Mouse (Mus musculus): ENCODE results near the gene Hcrt. TPM values are rescaled to one million over a fixed set of nuclear protein-coding genes. Genes with fewer than 3 reads are reported as not detected.

Hcrt gene
- polyA plus RNA-seq, 1 experiment from 2014 or later = not detected

DNA sequence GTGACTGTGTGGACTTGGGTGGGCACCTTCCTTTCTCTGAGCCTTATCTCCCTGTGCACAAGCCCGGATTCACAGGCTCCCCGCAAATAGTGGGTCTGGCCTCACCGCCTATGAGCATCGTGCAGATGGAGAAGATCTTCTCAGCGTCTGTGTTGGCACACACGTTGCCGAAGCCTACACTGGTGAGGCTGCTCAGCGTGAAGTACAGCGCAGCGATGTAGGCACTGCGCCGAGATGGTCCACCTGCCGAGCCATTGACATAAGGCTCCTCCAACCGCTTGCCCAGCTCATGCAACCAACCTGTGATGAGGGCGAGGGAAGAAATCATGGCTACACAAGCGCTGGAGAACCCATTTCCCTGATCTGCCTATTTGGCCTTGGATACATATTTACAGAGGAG lies 12.6 kb downstream of the Hcrt start:
- H3K4me2 ChIP-seq (ENCODE audit: low read depth, severe bottlenecking) = no peak overlapping the region
- peaks cover 2% of the 10 kb centered on the region; the same call in 1 of the 2 replicates for H3K27me3 ChIP-seq (ENCODE audit: control insufficient read depth, insufficient read depth, low read length)
- no peak overlapping the region for H3K4me3 ChIP-seq (ENCODE audit: low read depth, low read length)
- ATAC-seq (ENCODE audit: insufficient number of reproducible peaks, low FRiP score, low TSS enrichment, low read depth) = no peak
- WGBS = 85% methylated on average over 16 of the region's 16 CpGs
- no peak for DNase-seq (ENCODE audit: low spot score)
- H3K9me3 ChIP-seq (ENCODE audit: control insufficient read depth, low read length) = no peaks in the 10 kb centered on the region
- no peaks in the 10 kb centered on the region for H3K4me1 ChIP-seq (ENCODE audit: control insufficient read depth, insufficient read depth, low read length)
- H3K27ac ChIP-seq (replicated peaks; ENCODE audit: low read depth, low read length) = no peak overlapping the region
- H3K9ac ChIP-seq (ENCODE audit: low read length) = no peak overlapping the region
- no peaks in the 10 kb centered on the region for H3K36me3 ChIP-seq (ENCODE audit: control insufficient read depth, insufficient read depth, low read length)

DNA sequence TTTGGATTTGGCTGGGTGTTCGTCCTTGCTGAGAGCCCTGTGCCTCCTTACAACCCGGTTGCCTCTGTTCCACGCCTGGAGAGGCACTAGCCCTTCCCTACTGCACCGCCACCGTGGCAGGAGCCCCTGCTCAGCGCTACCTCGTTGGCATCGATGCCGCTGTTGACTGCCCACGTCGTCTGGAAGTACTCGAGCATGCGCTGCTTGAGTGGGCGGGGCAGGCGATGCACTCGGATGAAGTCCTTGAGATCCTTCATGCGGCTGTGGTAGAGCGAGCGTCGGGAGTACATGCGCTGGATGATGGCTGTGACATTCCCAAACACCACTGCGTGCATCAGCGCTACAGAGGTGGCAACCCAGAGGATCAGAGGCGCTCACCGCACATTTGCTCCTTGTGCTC lies 13.3 kb downstream of the Hcrt start:
- Histone ChIP-seq H3K27ac (replicated peaks; ENCODE audit: low read depth, low read length) (no peak overlapping the region), H3K4me1 (ENCODE audit: control insufficient read depth, insufficient read depth, low read length) (no peaks in the 10 kb centered on the region), H3K4me2 (ENCODE audit: low read depth, severe bottlenecking) (no peak overlapping the region), H3K27me3 (ENCODE audit: control insufficient read depth, insufficient read depth, low read length) (peaks cover 2% of the 10 kb centered on the region; the same call in 1 of the 2 replicates), H3K4me3 (ENCODE audit: low read depth, low read length) (no peak overlapping the region), H3K9me3 (ENCODE audit: control insufficient read depth, low read length) (no peaks in the 10 kb centered on the region), H3K36me3 (ENCODE audit: control insufficient read depth, insufficient read depth, low read length) (no peaks in the 10 kb centered on the region), H3K9ac (ENCODE audit: low read length) (no peak overlapping the region)
- ATAC-seq (ENCODE audit: insufficient number of reproducible peaks, low FRiP score, low TSS enrichment, low read depth) (no peak), DNase-seq (ENCODE audit: low spot score) (no peak)
- 39% methylated on average over 25 of the region's 25 CpGs for WGBS

DNA sequence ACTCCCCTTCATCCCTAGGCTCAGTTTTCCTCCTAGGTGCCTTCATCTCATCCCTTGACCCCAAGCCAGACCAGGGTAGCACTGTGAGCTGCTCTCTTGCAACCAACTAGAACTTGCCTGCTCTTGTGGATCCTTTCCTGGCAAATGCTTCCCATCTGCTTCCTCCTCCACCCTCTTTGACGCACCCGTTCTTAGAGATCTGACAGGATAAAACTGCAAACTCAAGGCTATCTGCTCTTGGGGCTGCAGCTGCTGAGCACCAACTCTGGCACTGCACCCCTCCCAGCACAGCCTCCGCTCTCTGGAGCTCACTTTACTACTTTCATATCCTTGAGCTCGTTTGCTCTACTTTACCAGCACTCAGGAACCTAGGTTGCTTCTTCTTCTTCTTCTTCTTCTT lies 14.1 kb downstream of the Hcrt start:
- H3K9ac ChIP-seq (ENCODE audit: low read length) = no peak overlapping the region
- WGBS = 81% methylated on average over 4 of the region's 4 CpGs
- no peak for DNase-seq (ENCODE audit: low spot score)
- ATAC-seq (ENCODE audit: insufficient number of reproducible peaks, low FRiP score, low TSS enrichment, low read depth) = no peak
- H3K4me2 ChIP-seq (ENCODE audit: low read depth, severe bottlenecking) = no peak overlapping the region
- H3K9me3 ChIP-seq (ENCODE audit: control insufficient read depth, low read length) = no peaks in the 10 kb centered on the region
- H3K36me3 ChIP-seq (ENCODE audit: control insufficient read depth, insufficient read depth, low read length) = no peaks in the 10 kb centered on the region
- no peak overlapping the region for H3K4me3 ChIP-seq (ENCODE audit: low read depth, low read length)
- H3K27ac ChIP-seq (replicated peaks; ENCODE audit: low read depth, low read length) = no peak overlapping the region
- no peaks in the 10 kb centered on the region for H3K4me1 ChIP-seq (ENCODE audit: control insufficient read depth, insufficient read depth, low read length)
- H3K27me3 ChIP-seq (ENCODE audit: control insufficient read depth, insufficient read depth, low read length) = peaks cover 2% of the 10 kb centered on the region; the same call in 1 of the 2 replicates

DNA sequence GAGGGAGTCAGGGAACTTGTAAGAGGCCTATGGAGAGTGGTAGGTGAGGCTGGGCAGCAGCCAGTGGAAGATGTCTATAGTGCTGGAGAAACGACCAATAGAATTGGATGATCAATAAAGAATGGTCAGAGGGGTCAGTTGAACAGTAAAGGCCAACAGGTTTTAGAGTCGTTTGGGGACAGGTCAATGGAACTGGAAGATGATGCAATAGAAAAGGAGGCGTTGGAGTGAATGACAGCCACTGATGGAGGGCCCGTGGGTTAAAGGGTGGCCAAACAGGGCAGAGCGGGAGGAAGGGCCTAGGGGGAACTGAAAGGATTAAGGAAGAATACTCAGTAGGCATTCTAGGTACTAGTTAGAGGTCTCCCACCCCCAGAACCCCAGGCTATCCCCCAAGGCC lies 15.6 kb downstream of the Hcrt start:
- Histone ChIP-seq H3K9ac (ENCODE audit: low read length) (no peak overlapping the region), H3K9me3 (ENCODE audit: control insufficient read depth, low read length) (no peaks in the 10 kb centered on the region), H3K27me3 (ENCODE audit: control insufficient read depth, insufficient read depth, low read length) (peaks cover 2% of the 10 kb centered on the region; the same call in 1 of the 2 replicates), H3K4me3 (ENCODE audit: low read depth, low read length) (no peak overlapping the region), H3K4me1 (ENCODE audit: control insufficient read depth, insufficient read depth, low read length) (no peaks in the 10 kb centered on the region), H3K36me3 (ENCODE audit: control insufficient read depth, insufficient read depth, low read length) (no peaks in the 10 kb centered on the region), H3K4me2 (ENCODE audit: low read depth, severe bottlenecking) (no peak overlapping the region), H3K27ac (replicated peaks; ENCODE audit: low read depth, low read length) (no peak overlapping the region)
- WGBS = 68% methylated on average over 5 of the region's 5 CpGs
- no peak for ATAC-seq (ENCODE audit: insufficient number of reproducible peaks, low FRiP score, low TSS enrichment, low read depth)
- DNase-seq (ENCODE audit: low spot score) = no peak

DNA sequence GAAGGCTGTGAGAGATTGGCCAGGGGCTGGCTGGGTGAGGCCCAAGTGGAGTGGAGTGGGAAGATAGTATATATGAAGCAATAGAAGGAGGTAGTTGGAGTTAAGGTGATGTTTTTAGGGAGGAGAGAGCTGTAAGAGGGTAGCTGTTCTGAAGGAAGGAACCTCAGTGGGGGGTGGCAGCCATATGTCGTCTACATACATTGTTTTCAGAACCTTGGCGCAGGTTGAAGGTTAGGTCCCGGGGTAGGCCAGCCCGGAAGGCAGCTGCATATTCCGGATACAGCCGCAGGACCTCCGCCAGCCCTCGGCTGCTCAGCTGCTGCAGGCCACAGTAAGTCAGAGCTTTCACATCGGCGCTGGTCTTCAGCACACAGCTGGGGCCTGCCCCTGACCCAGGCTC lies 16.2 kb downstream of the Hcrt start:
- 85% methylated on average over 10 of the region's 10 CpGs for WGBS
- no peak overlapping the region for H3K9ac ChIP-seq (ENCODE audit: low read length)

DNA sequence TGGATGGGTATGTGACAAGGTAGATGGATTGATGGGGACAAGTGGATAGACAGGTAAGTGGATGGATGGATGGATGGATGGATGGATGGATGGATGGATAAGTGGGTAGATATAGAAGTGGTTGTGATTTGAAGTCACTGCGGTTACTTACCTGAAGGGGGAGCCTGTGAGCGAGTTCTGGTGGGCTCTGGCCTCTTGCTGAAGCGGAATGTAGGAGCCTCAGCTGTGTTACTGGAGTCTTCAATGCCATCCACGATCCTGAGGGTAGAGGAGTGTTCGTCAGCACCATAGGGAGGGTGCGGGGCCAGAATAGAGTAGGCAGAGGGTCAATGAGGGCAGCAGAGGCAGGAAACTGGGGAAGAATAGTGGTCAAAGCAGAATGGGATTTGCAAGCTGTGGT lies 17.6 kb downstream of the Hcrt start:
- WGBS = 16% methylated on average over 6 of the region's 6 CpGs
- no peaks in the 10 kb centered on the region for H3K36me3 ChIP-seq (ENCODE audit: control insufficient read depth, insufficient read depth, low read length)
- DNase-seq (ENCODE audit: low spot score) (peak; percentile 64), ATAC-seq (ENCODE audit: insufficient number of reproducible peaks, low FRiP score, low TSS enrichment, low read depth) (no peak)
- H3K4me3 ChIP-seq (ENCODE audit: low read depth, low read length) = no peak overlapping the region
- no peak overlapping the region for H3K4me2 ChIP-seq (ENCODE audit: low read depth, severe bottlenecking)
- no peak overlapping the region for H3K9ac ChIP-seq (ENCODE audit: low read length)
- no peaks in the 10 kb centered on the region for H3K9me3 ChIP-seq (ENCODE audit: control insufficient read depth, low read length)
- H3K27me3 ChIP-seq (ENCODE audit: control insufficient read depth, insufficient read depth, low read length) = 0 out of 2 replicates have a peak, but pooled peaks cover 2% of the 10 kb centered on the region
- H3K4me1 ChIP-seq (ENCODE audit: control insufficient read depth, insufficient read depth, low read length) = no peaks in the 10 kb centered on the region
- no peak overlapping the region for H3K27ac ChIP-seq (replicated peaks; ENCODE audit: low read depth, low read length)

More for the DNA sequence above, 16.2 kb downstream of the Hcrt start:
- DNase-seq (ENCODE audit: low spot score) = no peak
- H3K4me1 ChIP-seq (ENCODE audit: control insufficient read depth, insufficient read depth, low read length) = no peaks in the 10 kb centered on the region
- H3K9me3 ChIP-seq (ENCODE audit: control insufficient read depth, low read length) = no peaks in the 10 kb centered on the region
- no peaks in the 10 kb centered on the region for H3K36me3 ChIP-seq (ENCODE audit: control insufficient read depth, insufficient read depth, low read length)
- no peak overlapping the region for H3K4me3 ChIP-seq (ENCODE audit: low read depth, low read length)
- H3K27ac ChIP-seq (replicated peaks; ENCODE audit: low read depth, low read length) = no peak overlapping the region
- no peak overlapping the region for H3K4me2 ChIP-seq (ENCODE audit: low read depth, severe bottlenecking)
- ATAC-seq (ENCODE audit: insufficient number of reproducible peaks, low FRiP score, low TSS enrichment, low read depth) = no peak
- 0 out of 2 replicates have a peak, but pooled peaks cover 2% of the 10 kb centered on the region for H3K27me3 ChIP-seq (ENCODE audit: control insufficient read depth, insufficient read depth, low read length)

DNA sequence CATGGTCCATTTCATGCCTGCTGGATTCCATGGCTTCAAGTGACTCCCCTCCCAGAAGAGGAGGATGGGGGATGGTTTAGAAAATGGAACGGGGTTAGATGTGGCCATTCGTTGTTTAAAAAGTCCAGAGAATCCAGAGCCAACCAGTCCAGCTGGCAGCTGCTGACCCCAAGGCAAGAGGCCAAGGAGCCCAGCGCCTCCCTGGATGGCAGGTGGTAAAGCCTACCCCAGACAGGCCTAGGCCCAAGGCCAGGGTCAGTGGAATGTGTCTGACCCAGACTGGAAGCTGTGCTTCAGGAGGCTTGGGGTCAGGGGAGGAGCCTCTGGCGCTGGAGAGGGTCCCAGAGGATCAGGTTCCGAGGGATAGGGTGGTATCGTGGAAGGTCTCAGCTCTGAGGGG lies 21.4 kb downstream of the Hcrt start:
- no peak overlapping the region for H3K4me2 ChIP-seq (ENCODE audit: low read depth, severe bottlenecking)
- peaks cover 3% of the 10 kb centered on the region for H3K4me1 ChIP-seq (ENCODE audit: control insufficient read depth, insufficient read depth, low read length)
- no peak overlapping the region for H3K27ac ChIP-seq (replicated peaks; ENCODE audit: low read depth, low read length)
- no peaks in the 10 kb centered on the region for H3K9me3 ChIP-seq (ENCODE audit: control insufficient read depth, low read length)
- no peaks in the 10 kb centered on the region for H3K36me3 ChIP-seq (ENCODE audit: control insufficient read depth, insufficient read depth, low read length)
- WGBS = 72% methylated on average over 6 of the region's 6 CpGs
- DNase-seq (ENCODE audit: low spot score) (no peak), ATAC-seq (ENCODE audit: insufficient number of reproducible peaks, low FRiP score, low TSS enrichment, low read depth) (no peak)
- H3K4me3 ChIP-seq (ENCODE audit: low read depth, low read length) = no peak overlapping the region
- H3K27me3 ChIP-seq (ENCODE audit: control insufficient read depth, insufficient read depth, low read length) = no peaks in the 10 kb centered on the region
- H3K9ac ChIP-seq (ENCODE audit: low read length) = no peak overlapping the region

DNA sequence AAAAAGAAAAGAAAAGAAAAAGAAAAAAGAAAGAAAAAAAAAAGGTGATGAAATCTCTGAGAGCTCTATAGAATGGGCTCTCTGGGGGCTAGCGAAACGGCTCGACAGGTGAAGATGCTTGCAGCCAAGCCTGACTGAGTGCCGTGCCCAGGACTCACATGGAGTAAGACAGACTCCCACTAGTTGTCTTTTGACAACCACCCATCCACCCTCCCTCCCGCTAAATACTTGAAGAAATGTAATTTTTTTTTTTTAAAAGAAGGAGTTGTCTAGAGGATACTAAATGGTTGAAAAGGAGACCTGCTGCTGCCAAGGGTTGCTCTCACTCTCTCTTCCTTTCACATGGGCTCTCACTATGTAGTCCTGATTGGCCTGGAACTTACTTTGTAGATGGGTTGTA lies 24.0 kb downstream of the Hcrt start:
- Histone ChIP-seq H3K9me3 (ENCODE audit: control insufficient read depth, low read length) (no peaks in the 10 kb centered on the region), H3K9ac (ENCODE audit: low read length) (no peak overlapping the region), H3K27ac (replicated peaks; ENCODE audit: low read depth, low read length) (no peak overlapping the region), H3K4me1 (ENCODE audit: control insufficient read depth, insufficient read depth, low read length) (peaks cover 3% of the 10 kb centered on the region), H3K4me3 (ENCODE audit: low read depth, low read length) (peak overlapping the region; percentile 96), H3K27me3 (ENCODE audit: control insufficient read depth, insufficient read depth, low read length) (no peaks in the 10 kb centered on the region), H3K4me2 (ENCODE audit: low read depth, severe bottlenecking) (peak overlapping the region; percentile 74), H3K36me3 (ENCODE audit: control insufficient read depth, insufficient read depth, low read length) (no peaks in the 10 kb centered on the region)
- DNase-seq (ENCODE audit: low spot score) (no peak), ATAC-seq (ENCODE audit: insufficient number of reproducible peaks, low FRiP score, low TSS enrichment, low read depth) (no peak)
- WGBS = 28% methylated on average over 5 of the region's 5 CpGs

DNA sequence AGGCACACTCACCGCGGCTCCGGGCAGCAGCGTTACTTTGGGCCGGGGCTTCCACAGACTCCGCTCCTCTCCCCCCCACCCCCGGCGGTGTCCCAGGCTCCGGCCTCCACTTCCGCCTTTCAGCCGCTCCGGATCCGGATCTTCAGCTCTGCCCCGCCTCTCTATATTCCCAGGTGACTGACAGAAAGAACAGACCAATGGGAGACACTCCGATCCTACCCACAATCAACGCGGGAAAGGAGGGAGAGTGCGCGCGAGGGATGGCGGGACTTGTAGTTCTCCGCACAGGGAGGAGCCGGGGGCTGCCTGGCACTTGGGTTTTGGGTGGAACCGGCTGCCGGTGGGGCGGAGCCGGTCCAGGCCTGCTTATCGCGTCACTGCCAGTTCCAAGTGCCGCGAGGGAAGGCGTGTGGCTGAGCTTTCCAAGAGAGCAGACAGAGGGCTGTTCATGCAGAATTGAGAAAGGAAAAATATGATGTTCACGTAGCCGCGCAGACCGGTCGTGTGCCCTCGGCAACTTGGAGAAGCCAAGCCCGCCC lies 24.6 kb downstream of the Hcrt start, which contains the start of gene Rab5c:
TSS of gene Rab5c (minus strand) at position 150 of the 539 bp plus-strand sequence.
- Histone ChIP-seq H3K9ac (ENCODE audit: low read length) (peak within 1 kb of the TSS; percentile 84), H3K27ac (replicated peaks; ENCODE audit: low read depth, low read length) (no peak within 1 kb of the TSS; the same call in 1 of the 2 replicates), H3K4me2 (ENCODE audit: low read depth, severe bottlenecking) (peak within 1 kb of the TSS; percentile 74), H3K4me3 (ENCODE audit: low read depth, low read length) (peak within 1 kb of the TSS; percentile 96), H3K9me3 (ENCODE audit: control insufficient read depth, low read length) (no peaks in the 10 kb centered on the region), H3K36me3 (ENCODE audit: control insufficient read depth, insufficient read depth, low read length) (no peaks in the 10 kb centered on the region; the same call in 1 of the 2 replicates), H3K4me1 (ENCODE audit: control insufficient read depth, insufficient read depth, low read length) (peaks cover 3% of the 10 kb centered on the region), H3K27me3 (ENCODE audit: control insufficient read depth, insufficient read depth, low read length) (no peaks in the 10 kb centered on the region)
- DNase-seq (ENCODE audit: low spot score) (peak; percentile 99), ATAC-seq (ENCODE audit: insufficient number of reproducible peaks, low FRiP score, low TSS enrichment, low read depth) (peak; percentile 98)
- under 1% methylated on average over 39 of the region's 39 CpGs for WGBS
